Mouse (Mus musculus): Measurements from ENCODE around the gene Chst4. TPM values are rescaled to one million over a fixed set of nuclear protein-coding genes. Genes with fewer than 3 reads are reported as not detected.

The Chst4 gene
- polyA plus RNA-seq, 1 experiment, result 25.9 TPM

GRCm38 (mm10) chr8:110008228-110008994, 31.1 kb downstream of the Chst4 start:
- WGBS, result 52% methylated on average over 25 of the region's 26 CpGs
- H3K27ac ChIP-seq (ENCODE audit: insufficient read depth, low read depth, low read length), result peak overlapping the region; percentile 73
- H3K27me3 ChIP-seq (ENCODE audit: control insufficient read depth, insufficient read depth, low read length), result no peaks in the 10 kb centered on the region
- no peaks in the 10 kb centered on the region for H3K36me3 ChIP-seq (ENCODE audit: control insufficient read depth, insufficient read depth, low read length)
- TF ChIP-seq CTCF (IDR thresholded peaks at IDR 0.05; ENCODE audit: extremely low read depth, insufficient read length, insufficient replicate concordance, low read depth, low read length) (no peak), POLR2A (IDR thresholded peaks at IDR 0.05; ENCODE audit: low read depth, low read length) (no peak)
- H3K4me1 ChIP-seq (ENCODE audit: control insufficient read depth, insufficient read depth, insufficient read length, low read length), result peaks cover 7% of the 10 kb centered on the region
- no peak overlapping the region for H3K4me3 ChIP-seq (ENCODE audit: low read depth, low read length)

- TF ChIP-seq POLR2A (IDR thresholded peaks at IDR 0.05; ENCODE audit: low read depth, low read length) (no peak), CTCF (IDR thresholded peaks at IDR 0.05; ENCODE audit: extremely low read depth, insufficient read length, insufficient replicate concordance, low read depth, low read length) (no peak)
- Histone ChIP-seq H3K27ac (ENCODE audit: insufficient read depth, low read depth, low read length) (no peak overlapping the region), H3K36me3 (ENCODE audit: control insufficient read depth, insufficient read depth, low read length) (no peaks in the 10 kb centered on the region), H3K4me3 (ENCODE audit: low read depth, low read length) (no peak overlapping the region), H3K27me3 (ENCODE audit: control insufficient read depth, insufficient read depth, low read length) (no peaks in the 10 kb centered on the region), H3K4me1 (ENCODE audit: control insufficient read depth, insufficient read depth, insufficient read length, low read length) (peaks cover 7% of the 10 kb centered on the region)
- 76% methylated on average over 17 of the region's 17 CpGs for WGBS
Observed at GRCm38 (mm10) chr8:110006312-110007023, 33.1 kb downstream of the Chst4 start.

- Histone ChIP-seq H3K36me3 (ENCODE audit: control insufficient read depth, insufficient read depth, low read length) (no peaks in the 10 kb centered on the region), H3K27ac (ENCODE audit: insufficient read depth, low read depth, low read length) (no peak overlapping the region), H3K4me1 (ENCODE audit: control insufficient read depth, insufficient read depth, insufficient read length, low read length) (peaks cover 7% of the 10 kb centered on the region), H3K27me3 (ENCODE audit: control insufficient read depth, insufficient read depth, low read length) (no peaks in the 10 kb centered on the region), H3K4me3 (ENCODE audit: low read depth, low read length) (no peak overlapping the region)
- WGBS, result 70% methylated on average over 5 of the region's 5 CpGs
- TF ChIP-seq CTCF (IDR thresholded peaks at IDR 0.05; ENCODE audit: extremely low read depth, insufficient read length, insufficient replicate concordance, low read depth, low read length), result no peak
- TF ChIP-seq POLR2A (IDR thresholded peaks at IDR 0.05; ENCODE audit: low read depth, low read length), result no peak
Observed at GRCm38 (mm10) chr8:110004300-110004699, 35.2 kb downstream of the Chst4 start.

GRCm38 (mm10) chr8:110002953-110003352, 36.6 kb downstream of the Chst4 start:
- Histone ChIP-seq H3K27ac (ENCODE audit: insufficient read depth, low read depth, low read length) (no peak overlapping the region), H3K36me3 (ENCODE audit: control insufficient read depth, insufficient read depth, low read length) (no peaks in the 10 kb centered on the region), H3K4me3 (ENCODE audit: low read depth, low read length) (no peak overlapping the region), H3K27me3 (ENCODE audit: control insufficient read depth, insufficient read depth, low read length) (no peaks in the 10 kb centered on the region), H3K4me1 (ENCODE audit: control insufficient read depth, insufficient read depth, insufficient read length, low read length) (peaks cover under 1% of the 10 kb centered on the region; the same call in 1 of the 2 replicates)
- TF ChIP-seq POLR2A (IDR thresholded peaks at IDR 0.05; ENCODE audit: low read depth, low read length) (no peak), CTCF (IDR thresholded peaks at IDR 0.05; ENCODE audit: extremely low read depth, insufficient read length, insufficient replicate concordance, low read depth, low read length) (peak; percentile 72; the same call in 1 of the 2 replicates)
- 50% methylated on average over 9 of the region's 9 CpGs for WGBS

- no peaks in the 10 kb centered on the region for H3K36me3 ChIP-seq (ENCODE audit: control insufficient read depth, insufficient read depth, low read length)
- H3K27ac ChIP-seq (ENCODE audit: insufficient read depth, low read depth, low read length), result no peak overlapping the region
- H3K4me1 ChIP-seq (ENCODE audit: control insufficient read depth, insufficient read depth, insufficient read length, low read length), result no peaks in the 10 kb centered on the region; the same call in 1 of the 2 replicates
- 80% methylated on average over 10 of the region's 10 CpGs for WGBS
- no peak overlapping the region for H3K4me3 ChIP-seq (ENCODE audit: low read depth, low read length)
- TF ChIP-seq CTCF (IDR thresholded peaks at IDR 0.05; ENCODE audit: extremely low read depth, insufficient read length, insufficient replicate concordance, low read depth, low read length), result no peak
- TF ChIP-seq POLR2A (IDR thresholded peaks at IDR 0.05; ENCODE audit: low read depth, low read length), result no peak
- no peaks in the 10 kb centered on the region for H3K27me3 ChIP-seq (ENCODE audit: control insufficient read depth, insufficient read depth, low read length)
Observed at GRCm38 (mm10) chr8:109999974-110000373, 39.6 kb downstream of the Chst4 start.

GRCm38 (mm10) chr8:109998066-109998465, 41.5 kb downstream of the Chst4 start:
- H3K4me3 ChIP-seq (ENCODE audit: low read depth, low read length), result no peak overlapping the region
- TF ChIP-seq CTCF (IDR thresholded peaks at IDR 0.05; ENCODE audit: extremely low read depth, insufficient read length, insufficient replicate concordance, low read depth, low read length) (no peak), POLR2A (IDR thresholded peaks at IDR 0.05; ENCODE audit: low read depth, low read length) (no peak)
- 73% methylated on average over 7 of the region's 7 CpGs for WGBS

GRCm38 (mm10) chr8:109997381-109997780, 42.2 kb downstream of the Chst4 start:
- Histone ChIP-seq H3K4me1 (ENCODE audit: control insufficient read depth, insufficient read depth, insufficient read length, low read length) (no peaks in the 10 kb centered on the region), H3K27me3 (ENCODE audit: control insufficient read depth, insufficient read depth, low read length) (no peaks in the 10 kb centered on the region), H3K4me3 (ENCODE audit: low read depth, low read length) (no peak overlapping the region), H3K36me3 (ENCODE audit: control insufficient read depth, insufficient read depth, low read length) (no peaks in the 10 kb centered on the region), H3K27ac (ENCODE audit: insufficient read depth, low read depth, low read length) (no peak overlapping the region)
- WGBS, result 60% methylated on average over 9 of the region's 9 CpGs
- TF ChIP-seq CTCF (IDR thresholded peaks at IDR 0.05; ENCODE audit: extremely low read depth, insufficient read length, insufficient replicate concordance, low read depth, low read length) (no peak), POLR2A (IDR thresholded peaks at IDR 0.05; ENCODE audit: low read depth, low read length) (no peak)

More at GRCm38 (mm10) chr8:109998066-109998465, 41.5 kb downstream of the Chst4 start:
- H3K4me1 ChIP-seq (ENCODE audit: control insufficient read depth, insufficient read depth, insufficient read length, low read length), result no peaks in the 10 kb centered on the region
- H3K36me3 ChIP-seq (ENCODE audit: control insufficient read depth, insufficient read depth, low read length), result no peaks in the 10 kb centered on the region
- H3K27me3 ChIP-seq (ENCODE audit: control insufficient read depth, insufficient read depth, low read length), result no peaks in the 10 kb centered on the region
- no peak overlapping the region for H3K27ac ChIP-seq (ENCODE audit: insufficient read depth, low read depth, low read length)

All from small intestine, adult 2 months (tissue).